Mouse (Mus musculus) heart, postnatal 0 days (tissue): ENCODE measurements at regions not wholly inside any gene's neighbourhood (a gene's known extent, or its start where the extent isn't known, plus 50 kb on each side); places are given as distances from the start of the nearest gene placed in this dataset.

Experiments used
- CTCF ChIP-seq: IDR thresholded peaks from 2 replicates; pipeline ENCODE4 v1.5.1; 2016; ENCODE audit warnings: antibody characterized with exemption, control low read depth, low read depth
- EP300 ChIP-seq: IDR thresholded peaks from 2 replicates; pipeline ENCODE4 v1.6.1; 2016; ENCODE audit warnings: antibody characterized with exemption, low read depth

DNA sequence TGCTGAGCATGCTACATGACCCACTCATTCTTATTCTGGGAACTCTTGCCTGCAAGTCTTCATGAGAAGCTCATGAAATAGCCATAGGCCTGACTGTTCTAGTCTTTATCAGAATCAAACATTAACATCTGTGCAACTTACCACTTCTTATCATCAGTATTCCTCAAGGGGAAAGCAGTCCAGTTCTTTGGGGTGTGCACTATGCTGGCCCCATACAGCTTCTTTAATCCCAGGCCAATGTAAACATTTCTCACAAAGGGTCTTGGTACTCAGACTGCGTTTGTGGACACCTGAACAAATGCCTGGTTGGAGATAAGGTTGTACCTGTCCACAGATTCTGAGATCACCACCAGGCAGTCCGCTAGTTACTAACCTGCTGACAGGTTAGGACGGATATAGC lies 51.3 kb downstream of the 3110018I06Rik start:
- TF ChIP-seq CTCF (no peak), EP300 (no peak)
